Mouse (Mus musculus) bone marrow, adult 2 months (tissue): ENCODE data around the gene Oxct2b.
A peak's percentile ranks its signal among the peaks of the same experiment; 100 is the strongest.

Source experiments
- CTCF ChIP-seq: fragments of 200-500 bp; IDR thresholded peaks from 2 replicates; pipeline ENCODE4 v1.5.1; 2011; ENCODE audit warnings: low read length, control low read depth; ENCODE audit not compliant: control insufficient read depth, insufficient read depth
- POLR2A ChIP-seq: fragments of 200-500 bp; IDR thresholded peaks from 2 replicates; pipeline ENCODE4 v1.6.1; 2011; ENCODE audit warnings: low read depth, mild to moderate bottlenecking, control low read depth, low read length, borderline replicate concordance; ENCODE audit not compliant: control insufficient read depth

DNA sequence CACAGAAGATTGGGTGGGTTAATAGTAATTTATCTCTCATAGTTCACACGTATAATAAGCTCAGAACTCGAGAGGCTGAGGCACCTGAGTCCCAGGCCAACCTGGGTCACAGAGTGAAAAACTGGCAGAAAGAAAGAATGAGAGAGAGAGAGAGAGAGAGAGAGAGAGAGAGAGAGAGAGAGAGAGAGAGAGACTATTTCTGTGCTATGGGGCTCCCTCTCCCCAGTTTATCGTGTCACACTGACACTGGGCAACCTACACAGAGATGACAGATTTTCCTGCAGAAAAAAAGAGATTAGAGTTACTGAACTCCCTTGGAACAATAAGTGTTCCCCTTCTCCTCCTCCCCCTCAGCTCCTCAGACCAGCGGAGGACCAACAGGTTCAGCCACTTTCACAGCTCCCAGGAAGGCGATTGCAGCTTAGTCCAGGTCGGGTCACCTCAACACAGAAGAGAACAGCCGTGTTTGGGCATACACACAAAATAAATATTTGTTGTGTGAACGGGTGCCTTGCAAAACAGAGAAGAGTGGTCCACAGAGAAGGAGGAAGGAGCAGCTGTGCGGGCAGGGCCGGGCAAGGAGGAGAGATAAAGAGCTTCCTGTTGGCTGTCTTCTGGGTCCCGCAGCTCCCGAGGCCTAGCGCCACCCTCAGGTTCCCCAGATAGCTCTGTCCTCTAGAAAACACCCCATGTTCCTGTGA is 44.6 kb upstream of the Oxct2b start:
- TF ChIP-seq POLR2A (no peak), CTCF (peak; percentile 53)
